Mouse (Mus musculus): ENCODE data around the gene Igsf21. TPM values are rescaled to one million over a fixed set of nuclear protein-coding genes. Genes with fewer than 3 reads are reported as not detected.

The Igsf21 gene
- total RNA-seq, 4 experiments from 2014 or later = 72.2 to 82.7 (median 76.7) TPM

- no peak for DNase-seq (ENCODE audit: low spot score in 2 of 2)
Observed at GRCm38 (mm10) chr4:140147079-140147840, 99.3 kb downstream of the Igsf21 start.

GRCm38 (mm10) chr4:140143884-140144525 is 102.6 kb downstream of the Igsf21 start:
- DNase-seq (ENCODE audit: low spot score in 2 of 2) = peak in 1 of 2 experiments; percentile 43

GRCm38 (mm10) chr4:140143178-140143577 is 103.4 kb downstream of the Igsf21 start:
- no peak for DNase-seq (ENCODE audit: low spot score in 2 of 2)

GRCm38 (mm10) chr4:140140485-140140884 is 106.1 kb downstream of the Igsf21 start:
- DNase-seq (ENCODE audit: low spot score in 2 of 2) = no peak

GRCm38 (mm10) chr4:140138846-140139245 is 107.7 kb downstream of the Igsf21 start:
- DNase-seq (ENCODE audit: low spot score in 2 of 2) = no peak

- no peak for DNase-seq (ENCODE audit: low spot score in 2 of 2)
Observed at GRCm38 (mm10) chr4:140131625-140132321, 114.8 kb downstream of the Igsf21 start.

GRCm38 (mm10) chr4:140131201-140131600 is 115.4 kb downstream of the Igsf21 start:
- no peak for DNase-seq (ENCODE audit: low spot score in 2 of 2)

- DNase-seq (ENCODE audit: low spot score in 2 of 2) = no peak
Observed at GRCm38 (mm10) chr4:140129553-140130275, 116.9 kb downstream of the Igsf21 start.

GRCm38 (mm10) chr4:140128116-140128515 is 118.5 kb downstream of the Igsf21 start:
- DNase-seq (ENCODE audit: low spot score in 2 of 2) = no peak

GRCm38 (mm10) chr4:140125806-140126205 is 120.8 kb downstream of the Igsf21 start:
- DNase-seq (ENCODE audit: low spot score in 2 of 2) = no peak

GRCm38 (mm10) chr4:140122534-140122933 is 124.0 kb downstream of the Igsf21 start:
- no peak for DNase-seq (ENCODE audit: low spot score in 2 of 2)

GRCm38 (mm10) chr4:140117275-140117691 is 129.3 kb downstream of the Igsf21 start:
- DNase-seq (ENCODE audit: low spot score in 2 of 2) = no peak

- peak in 1 of 2 experiments; percentile 70 for DNase-seq (ENCODE audit: low spot score in 2 of 2)
Observed at GRCm38 (mm10) chr4:140115756-140116155, 130.8 kb downstream of the Igsf21 start.

GRCm38 (mm10) chr4:140115053-140115452 is 131.5 kb downstream of the Igsf21 start:
- DNase-seq (ENCODE audit: low spot score in 2 of 2) = no peak

- DNase-seq (ENCODE audit: low spot score in 2 of 2) = no peak
Observed at GRCm38 (mm10) chr4:140113690-140114475, 132.7 kb downstream of the Igsf21 start.

GRCm38 (mm10) chr4:140109626-140109948 is 137.0 kb downstream of the Igsf21 start:
- no peak for DNase-seq (ENCODE audit: low spot score in 2 of 2)

GRCm38 (mm10) chr4:140108871-140109625 is 137.5 kb downstream of the Igsf21 start:
- DNase-seq (ENCODE audit: low spot score in 2 of 2) = no peak

GRCm38 (mm10) chr4:140107161-140107560 is 139.4 kb downstream of the Igsf21 start:
- no peak for DNase-seq (ENCODE audit: low spot score in 2 of 2)

- DNase-seq (ENCODE audit: low spot score in 2 of 2) = no peak
Observed at GRCm38 (mm10) chr4:140104795-140105194, 141.8 kb downstream of the Igsf21 start.

Measured in left cerebral cortex, adult 8-10 months (tissue).